Mouse (Mus musculus) cerebellum, adult 2 months (tissue): ENCODE data around the gene Borcs5. TPM values are rescaled to one million over a fixed set of nuclear protein-coding genes. Genes with fewer than 3 reads are reported as not detected.

Source experiments
- DNase-seq, 2 experiments: peaks; one replicate each; pipeline ENCODE4 v3.0.0; 2021
- H3K27ac ChIP-seq: fragments of 200-500 bp; 2 replicates; pipeline ENCODE4 v1.5.1; 2012; ENCODE audit warnings: low read length, control low read depth, inconsistent platforms; ENCODE audit not compliant: insufficient read depth
- H3K27me3 ChIP-seq: fragments of 200-500 bp; 2 replicates; pipeline ENCODE4 v1.6.1; 2012; ENCODE audit warnings: inconsistent platforms, mild to moderate bottlenecking, low read length, moderate library complexity; ENCODE audit not compliant: control insufficient read depth, insufficient read depth
- H3K4me1 ChIP-seq: fragments of 200-500 bp; 2 replicates; pipeline ENCODE4 v1.6.1; 2011; ENCODE audit warnings: low read length; ENCODE audit not compliant: control insufficient read depth, insufficient read depth
- H3K4me3 ChIP-seq: fragments of 200-500 bp; replicated peaks from 2 replicates; pipeline ENCODE3; 2011; ENCODE audit warnings: mild to moderate bottlenecking, low read depth, low read length, control low read depth; ENCODE audit not compliant: insufficient read depth
- CTCF ChIP-seq: fragments of 200-500 bp; IDR thresholded peaks from 2 replicates; pipeline ENCODE4 v1.5.1; 2011; ENCODE audit warnings: low read depth, mild to moderate bottlenecking, control low read depth, low read length, moderate library complexity, borderline replicate concordance; ENCODE audit not compliant: insufficient read depth
- POLR2A ChIP-seq: fragments of 200-500 bp; IDR thresholded peaks from 2 replicates; pipeline ENCODE4 v1.6.1; 2011; ENCODE audit warnings: low read length, control low read depth, borderline replicate concordance; ENCODE audit not compliant: insufficient read depth
- WGBS: fragments of 180-500 bp; shearing (Covaris S2); methylation state at CpG from one replicate; pipeline ENCODE4 v1.1.7; 2018; 5-methylcytosine and 5-hydroxymethylcytosine counted together
- polyA plus RNA-seq: library from polyadenylated mRNA; depleted of rRNA; stranded (reverse); fragments of >200 nt; gene quantifications from 2 replicates; pipeline ENCODE4 v1.2.3, GENCODE M21; 2012

Borcs5 gene
- polyA plus RNA-seq, 1 experiment = 39.9 TPM

GRCm38 (mm10) chr6:134602371-134603003 lies 36.8 kb upstream of the Borcs5 start:
- no peak for DNase-seq
- Histone ChIP-seq H3K27me3 (no peaks in the 10 kb centered on the region), H3K4me3 (no peak overlapping the region), H3K4me1 (no peaks in the 10 kb centered on the region), H3K27ac (no peak overlapping the region)
- TF ChIP-seq POLR2A (no peak), CTCF (no peak)
- 67% methylated on average over 10 of the region's 10 CpGs for WGBS

GRCm38 (mm10) chr6:134605196-134605595 lies 34.1 kb upstream of the Borcs5 start:
- no peak overlapping the region for H3K4me3 ChIP-seq
- TF ChIP-seq POLR2A = no peak
- TF ChIP-seq CTCF = no peak
- DNase-seq = no peak
- no peaks in the 10 kb centered on the region for H3K27me3 ChIP-seq
- WGBS = 92% methylated on average over 3 of the region's 3 CpGs
- H3K4me1 ChIP-seq = no peaks in the 10 kb centered on the region
- H3K27ac ChIP-seq = no peak overlapping the region

- WGBS = 75% methylated on average over 6 of the region's 6 CpGs
- no peak for TF ChIP-seq POLR2A
- no peak for TF ChIP-seq CTCF
- no peak for DNase-seq
Measured at GRCm38 (mm10) chr6:134606540-134606939, 32.8 kb upstream of the Borcs5 start.

DNA sequence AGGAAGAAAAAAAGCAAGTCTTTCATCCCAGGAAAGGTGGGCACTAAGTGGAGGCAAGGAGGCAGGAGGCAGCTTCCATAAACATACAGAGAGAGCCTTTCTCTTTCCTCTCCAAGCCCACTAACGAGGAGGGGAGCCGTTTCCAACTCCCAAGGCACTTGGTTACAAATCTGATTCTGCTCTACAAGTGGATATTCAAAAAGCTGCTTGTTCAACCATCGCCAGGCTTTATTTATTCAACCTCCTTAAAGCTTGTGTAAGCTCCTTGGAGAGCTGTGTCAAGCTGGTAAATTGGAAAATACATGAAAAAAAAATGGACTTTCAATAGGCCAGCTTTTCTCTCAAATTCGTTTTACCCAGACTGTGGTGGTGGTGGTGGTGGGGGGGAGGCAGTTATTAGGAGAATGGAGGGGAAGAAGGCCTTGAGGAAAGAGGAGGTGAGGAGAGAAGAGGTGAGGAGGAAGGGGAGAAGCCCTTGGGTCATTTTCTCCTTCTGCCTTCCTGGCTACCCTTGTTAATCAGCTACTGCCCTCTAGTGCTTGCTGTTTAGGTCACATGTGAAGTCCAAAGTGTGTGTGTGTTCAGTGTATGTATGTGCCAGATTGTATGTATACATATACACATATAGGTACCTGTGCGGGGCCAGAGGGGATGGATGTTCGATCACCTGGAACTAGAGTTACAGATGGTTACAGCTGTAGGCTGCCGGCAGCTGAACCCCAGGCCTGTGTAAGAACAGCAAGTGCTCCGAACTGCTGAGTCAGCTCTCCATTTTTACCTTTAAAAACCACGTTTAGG lies 32.2 kb upstream of the Borcs5 start:
- Histone ChIP-seq H3K27me3 (no peaks in the 10 kb centered on the region), H3K27ac (no peak overlapping the region), H3K4me1 (no peaks in the 10 kb centered on the region), H3K4me3 (no peak overlapping the region)
- DNase-seq = no peak
- WGBS = 64% methylated on average over 9 of the region's 9 CpGs
- TF ChIP-seq CTCF (peak; percentile 55), POLR2A (no peak)

More at GRCm38 (mm10) chr6:134606540-134606939, 32.8 kb upstream of the Borcs5 start:
- Histone ChIP-seq H3K4me3 (no peak overlapping the region), H3K4me1 (no peaks in the 10 kb centered on the region), H3K27me3 (no peaks in the 10 kb centered on the region), H3K27ac (no peak overlapping the region)

DNA sequence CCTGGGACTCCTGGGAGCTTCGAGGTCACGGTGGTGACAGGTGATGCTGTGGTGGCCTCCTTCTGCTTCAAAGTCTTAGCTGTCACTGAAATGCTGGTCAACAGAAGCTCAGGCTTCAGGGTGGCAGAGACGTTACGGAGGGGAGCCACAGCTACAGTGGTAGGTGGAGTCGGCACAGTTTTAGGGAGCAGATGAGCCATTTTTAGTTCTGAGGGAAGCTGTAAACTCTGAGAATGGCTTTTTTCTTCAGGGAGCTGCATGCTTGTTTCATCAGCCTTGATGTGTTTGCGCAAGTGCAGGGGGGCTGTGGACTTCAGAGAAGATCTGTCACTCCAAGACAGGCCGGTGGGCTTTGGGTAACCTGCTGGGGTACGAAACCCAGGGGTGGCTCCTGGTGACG lies 28.9 kb upstream of the Borcs5 start:
- 95% methylated on average over 9 of the region's 9 CpGs for WGBS
- no peak for TF ChIP-seq CTCF
- no peak for TF ChIP-seq POLR2A
- Histone ChIP-seq H3K4me3 (no peak overlapping the region), H3K4me1 (no peaks in the 10 kb centered on the region), H3K27me3 (no peaks in the 10 kb centered on the region), H3K27ac (no peak overlapping the region)
- DNase-seq = no peak

DNA sequence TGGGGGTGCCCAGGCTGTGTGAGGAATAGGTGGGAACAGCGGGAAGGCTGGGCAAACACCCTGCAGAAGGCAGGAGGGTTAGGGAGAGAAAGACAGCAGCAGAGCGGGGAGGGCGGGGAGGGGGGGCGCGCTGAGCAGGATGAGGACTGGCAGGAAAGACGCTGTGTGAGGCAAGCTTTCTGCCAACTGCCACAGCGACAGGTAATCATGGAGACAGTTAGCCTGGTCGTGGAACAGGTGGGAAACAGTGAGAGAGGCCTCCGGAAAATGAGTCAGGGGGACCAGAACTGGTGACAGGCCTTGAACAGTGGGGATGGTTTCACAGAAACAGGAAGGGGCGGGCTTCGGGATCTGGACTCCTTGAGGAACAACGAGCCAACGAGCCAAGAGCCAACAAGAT lies 27.4 kb upstream of the Borcs5 start:
- Histone ChIP-seq H3K4me3 (peak overlapping the region; percentile 3), H3K27me3 (no peaks in the 10 kb centered on the region), H3K27ac (no peak overlapping the region), H3K4me1 (no peaks in the 10 kb centered on the region)
- no peak for TF ChIP-seq POLR2A
- no peak for TF ChIP-seq CTCF
- 32% methylated on average over 13 of the region's 13 CpGs for WGBS
- peak; percentile 23 to 26 for DNase-seq

DNA sequence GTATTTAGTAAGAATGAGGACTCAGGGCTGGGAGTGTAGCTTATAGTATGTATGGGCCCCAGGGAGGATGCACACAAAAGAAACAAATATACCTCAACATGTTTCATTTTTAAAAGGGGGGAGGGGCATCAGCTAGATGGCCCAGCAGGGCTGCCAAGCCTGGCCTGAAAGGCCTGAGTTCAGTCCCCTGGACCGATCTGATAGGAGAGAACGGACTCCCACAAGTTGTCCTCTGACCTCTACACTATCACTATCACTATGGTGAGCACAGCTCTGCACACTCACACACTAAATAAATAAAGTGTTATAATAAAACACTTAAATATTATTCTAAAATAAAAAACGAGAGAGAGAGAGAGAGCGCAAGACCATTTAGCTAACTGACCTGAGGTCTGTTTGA lies 25.0 kb upstream of the Borcs5 start:
- no peak for DNase-seq
- no peak for TF ChIP-seq POLR2A
- WGBS = 86% methylated on average over 4 of the region's 4 CpGs
- no peaks in the 10 kb centered on the region for H3K4me1 ChIP-seq
- H3K27ac ChIP-seq = no peak overlapping the region
- no peaks in the 10 kb centered on the region for H3K27me3 ChIP-seq
- H3K4me3 ChIP-seq = no peak overlapping the region

DNA sequence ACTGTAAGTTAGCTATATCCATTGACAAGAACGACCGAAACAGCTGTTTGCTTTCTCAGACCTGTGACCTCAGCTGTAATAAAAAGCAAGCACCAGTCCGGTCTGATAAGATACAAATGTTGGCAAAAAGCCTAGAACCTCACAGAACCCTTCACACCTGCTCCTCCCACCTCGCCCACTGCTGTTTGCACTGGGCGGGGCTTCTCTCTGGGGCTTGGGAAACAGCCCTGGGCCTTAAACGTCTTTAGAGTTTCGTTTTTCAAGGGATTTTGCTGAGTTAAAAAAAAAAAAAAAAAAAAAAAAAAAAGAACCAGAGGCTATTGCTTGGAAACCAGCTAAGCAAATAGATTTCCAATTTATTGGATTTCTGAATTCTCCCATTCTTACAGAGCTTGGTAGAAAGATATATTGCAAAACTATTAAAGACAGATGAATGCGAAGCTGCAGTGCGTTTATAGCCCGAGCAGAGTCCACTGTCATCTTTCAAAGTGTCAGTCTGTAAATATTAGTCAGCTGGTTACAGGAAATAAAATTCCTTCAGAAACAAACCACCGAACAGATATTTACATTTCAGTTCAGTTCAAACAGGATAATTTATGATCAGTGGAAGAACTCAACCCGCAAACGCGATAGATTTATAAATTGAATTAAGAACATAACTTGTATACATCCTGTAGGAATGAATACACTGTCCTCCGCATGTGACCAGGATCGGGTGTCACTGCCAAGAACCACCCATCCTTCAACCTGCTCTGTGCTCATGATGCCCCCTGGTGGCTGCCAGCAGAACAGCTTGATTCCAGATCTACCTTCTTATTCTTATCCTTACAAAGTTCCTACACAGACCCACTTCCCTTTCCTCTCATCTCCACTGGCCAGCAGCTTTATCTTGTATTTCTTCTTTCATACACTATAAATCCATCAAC lies 24.3 kb upstream of the Borcs5 start:
- Histone ChIP-seq H3K4me3 (no peak overlapping the region), H3K4me1 (no peaks in the 10 kb centered on the region), H3K27me3 (no peaks in the 10 kb centered on the region), H3K27ac (no peak overlapping the region)
- 25% methylated on average over 16 of the region's 16 CpGs for WGBS
- peak; percentile 84 to 89 for DNase-seq
- TF ChIP-seq CTCF (peak; percentile 99), POLR2A (no peak)
